Mouse (Mus musculus) intestine, postnatal 0 days (tissue): ENCODE measurements around the gene 4933427D14Rik. TPM values are rescaled to one million over a fixed set of nuclear protein-coding genes. Genes with fewer than 3 reads are reported as not detected.
A peak's percentile ranks its signal among the peaks of the same experiment; 100 is the strongest.

Experiments used
- ATAC-seq: fragments of 200-750 bp; cut with Nextera tagmentation; 2 replicates; pipeline ENCODE4 v1.8.0; 2017; ENCODE audit warnings: mild to moderate bottlenecking, moderate TSS enrichment, moderate library complexity
- H3K27ac ChIP-seq: fragments of 300-500 bp; sonication (generic); 2 replicates; pipeline ENCODE4 v1.5.1; 2014; ENCODE audit warnings: mild to moderate bottlenecking, low read depth, low read length, moderate library complexity
- H3K27me3 ChIP-seq: fragments of 300-500 bp; sonication (generic); replicated peaks from 2 replicates; pipeline ENCODE4 v1.6.1; 2014; ENCODE audit warnings: low read length, mixed read lengths; ENCODE audit not compliant: control insufficient read depth, insufficient read depth
- H3K36me3 ChIP-seq: fragments of 300-500 bp; sonication (generic); 2 replicates; pipeline ENCODE4 v1.6.1; 2014; ENCODE audit warnings: mild to moderate bottlenecking, moderate library complexity; ENCODE audit not compliant: control insufficient read depth, insufficient read depth
- H3K4me1 ChIP-seq: fragments of 300-500 bp; sonication (generic); replicated peaks from 2 replicates; pipeline ENCODE4 v1.6.1; 2014; ENCODE audit warnings: antibody characterized with exemption, low read length, mixed read lengths; ENCODE audit not compliant: control insufficient read depth, insufficient read depth
- H3K4me2 ChIP-seq: fragments of 300-500 bp; sonication (generic); replicated peaks from 2 replicates; pipeline ENCODE4 v1.6.1; 2014; ENCODE audit warnings: low read depth, mild to moderate bottlenecking, moderate library complexity
- H3K4me3 ChIP-seq: fragments of 300-500 bp; sonication (generic); 2 replicates; pipeline ENCODE4 v1.5.1; 2014; ENCODE audit warnings: low read depth, low read length
- H3K9ac ChIP-seq: fragments of 300-500 bp; sonication (generic); 2 replicates; pipeline ENCODE4 v1.6.1; 2014; ENCODE audit warnings: mild to moderate bottlenecking, low read depth, low read length
- H3K9me3 ChIP-seq: fragments of 300-500 bp; sonication (generic); 2 replicates; pipeline ENCODE4 v1.6.1; 2016; ENCODE audit warnings: mixed run types; ENCODE audit not compliant: control insufficient read depth
- CTCF ChIP-seq: sonication (generic); IDR thresholded peaks from 2 replicates; pipeline ENCODE4 v1.5.1; 2016; ENCODE audit warnings: low read depth, mild to moderate bottlenecking, control low read depth, antibody characterized with exemption, moderate library complexity
- WGBS: fragments of 180-500 bp; shearing (Covaris S2); extraction: QIAGEN DNeasy Blood & Tissue Kit; methylation state at CpG from one replicate; pipeline ENCODE4 v1.1.7; 2014; 5-methylcytosine and 5-hydroxymethylcytosine counted together
- polyA plus RNA-seq: library from polyadenylated mRNA; unstranded; fragments of >200 nt; fragmentation: Nextera tagmentation; extraction: Ambion mirVana; gene quantifications from 2 replicates; pipeline ENCODE4 v1.2.1, GENCODE M21; 2015

Gene 4933427D14Rik
- polyA plus RNA-seq, 1 experiment from 2014 or later = 4.3 TPM

GRCm38 (mm10) chr11:72125781-72126180, 81.5 kb downstream of the 4933427D14Rik start:
- 68% methylated on average over 3 of the region's 3 CpGs for WGBS
- Histone ChIP-seq H3K9me3 (no peaks in the 10 kb centered on the region), H3K4me3 (no peak overlapping the region), H3K9ac (no peak overlapping the region), H3K4me2 (no peak overlapping the region), H3K27me3 (no peaks in the 10 kb centered on the region), H3K36me3 (no peaks in the 10 kb centered on the region), H3K4me1 (no peaks in the 10 kb centered on the region), H3K27ac (no peak overlapping the region)
- no peak for ATAC-seq
- no peak for TF ChIP-seq CTCF

DNA sequence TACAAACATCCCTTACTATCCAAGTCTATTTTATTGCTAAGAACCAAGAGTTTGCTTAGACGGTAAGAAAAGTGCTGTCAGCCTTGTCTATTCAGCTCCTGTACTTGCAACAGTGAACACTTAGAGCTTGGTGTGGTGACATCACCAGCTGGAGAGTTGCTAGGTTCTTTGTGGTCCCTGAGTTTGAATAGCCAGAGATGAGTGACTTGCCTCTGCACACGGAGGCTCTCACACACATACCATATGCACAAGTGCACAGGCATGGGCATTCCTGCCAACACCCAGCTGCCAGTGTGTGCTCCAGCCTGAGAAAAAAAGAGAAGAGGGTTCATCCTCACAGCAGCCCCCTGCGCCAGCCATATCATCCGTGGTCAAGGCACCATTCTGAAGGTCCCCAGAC, 83.7 kb downstream of the 4933427D14Rik start:
- H3K9ac ChIP-seq = no peak overlapping the region
- no peak for ATAC-seq
- H3K36me3 ChIP-seq = no peaks in the 10 kb centered on the region
- no peaks in the 10 kb centered on the region for H3K9me3 ChIP-seq
- H3K27me3 ChIP-seq = no peaks in the 10 kb centered on the region
- H3K4me3 ChIP-seq = no peak overlapping the region
- WGBS = 72% methylated on average over 4 of the region's 4 CpGs
- no peaks in the 10 kb centered on the region for H3K4me1 ChIP-seq
- H3K4me2 ChIP-seq = no peak overlapping the region
- TF ChIP-seq CTCF = no peak
- no peak overlapping the region for H3K27ac ChIP-seq

- no peak overlapping the region for H3K27ac ChIP-seq
- H3K27me3 ChIP-seq = no peaks in the 10 kb centered on the region
- H3K4me3 ChIP-seq = no peak overlapping the region
- H3K9me3 ChIP-seq = no peaks in the 10 kb centered on the region
- H3K36me3 ChIP-seq = no peaks in the 10 kb centered on the region
- no peak overlapping the region for H3K4me2 ChIP-seq
- 87% methylated on average over 6 of the region's 6 CpGs for WGBS
- ATAC-seq = no peak
- no peak overlapping the region for H3K9ac ChIP-seq
- H3K4me1 ChIP-seq = no peaks in the 10 kb centered on the region
- TF ChIP-seq CTCF = 0 out of 2 replicates have a peak, but pooled peaks have one; percentile 8
Measured at GRCm38 (mm10) chr11:72120354-72120753, 86.9 kb downstream of the 4933427D14Rik start.

DNA sequence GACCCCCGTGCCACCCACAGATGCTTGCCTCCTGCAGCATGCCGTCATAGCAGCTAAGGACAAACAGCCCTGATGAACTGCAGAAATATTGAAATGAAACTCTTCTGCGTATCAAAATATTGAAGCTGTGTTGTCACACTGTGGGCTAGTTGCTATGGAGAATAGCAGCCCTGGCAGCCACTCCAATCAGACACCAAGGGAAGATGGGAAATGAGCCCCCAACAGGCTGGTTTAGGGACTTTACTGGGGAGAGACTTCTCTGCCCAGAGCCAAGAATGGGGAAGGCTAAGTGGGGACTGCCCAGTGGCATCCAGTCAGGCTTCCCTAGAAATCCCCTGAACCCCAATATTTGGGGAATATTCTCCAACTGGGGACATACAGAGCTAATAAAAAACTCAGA, 88.6 kb downstream of the 4933427D14Rik start:
- H3K36me3 ChIP-seq = no peaks in the 10 kb centered on the region
- WGBS = 85% methylated on average over 3 of the region's 3 CpGs
- no peak for TF ChIP-seq CTCF
- H3K27me3 ChIP-seq = no peaks in the 10 kb centered on the region
- no peak overlapping the region for H3K9ac ChIP-seq
- ATAC-seq = no peak
- H3K4me1 ChIP-seq = no peaks in the 10 kb centered on the region
- H3K27ac ChIP-seq = no peak overlapping the region
- no peak overlapping the region for H3K4me2 ChIP-seq
- no peaks in the 10 kb centered on the region for H3K9me3 ChIP-seq
- H3K4me3 ChIP-seq = no peak overlapping the region

- H3K9ac ChIP-seq = no peak overlapping the region
Measured at GRCm38 (mm10) chr11:72113296-72113695, 94.0 kb downstream of the 4933427D14Rik start.

DNA sequence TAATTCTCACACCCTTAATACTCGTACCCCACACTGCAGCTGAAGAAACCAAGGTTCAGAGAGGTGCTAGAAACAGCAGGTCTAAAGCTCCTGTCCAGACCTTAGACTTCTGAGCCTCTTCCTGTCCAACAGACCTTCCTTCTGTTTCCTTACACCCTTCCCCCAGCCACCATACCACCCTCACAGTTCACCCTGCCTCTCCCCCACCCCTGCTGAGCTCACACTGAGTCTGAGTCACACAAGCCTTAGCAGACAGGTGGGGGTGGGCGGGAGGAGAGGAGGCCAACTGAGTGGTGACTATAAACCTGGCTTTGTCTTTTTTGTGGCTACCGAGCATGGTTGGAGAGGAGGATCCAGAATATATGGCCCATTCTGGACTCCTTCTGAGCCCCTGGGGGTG, 96.5 kb downstream of the 4933427D14Rik start:
- Histone ChIP-seq H3K9ac (no peak overlapping the region), H3K36me3 (no peaks in the 10 kb centered on the region), H3K27ac (no peak overlapping the region), H3K27me3 (no peaks in the 10 kb centered on the region), H3K4me2 (no peak overlapping the region), H3K4me3 (no peak overlapping the region), H3K4me1 (no peaks in the 10 kb centered on the region), H3K9me3 (no peaks in the 10 kb centered on the region)
- TF ChIP-seq CTCF = no peak
- 43% methylated on average over 3 of the region's 3 CpGs for WGBS
- ATAC-seq = no peak

More at GRCm38 (mm10) chr11:72113296-72113695, 94.0 kb downstream of the 4933427D14Rik start:
- WGBS = 57% methylated on average over 4 of the region's 4 CpGs
- Histone ChIP-seq H3K4me2 (no peak overlapping the region), H3K4me1 (no peaks in the 10 kb centered on the region), H3K27me3 (no peaks in the 10 kb centered on the region), H3K36me3 (no peaks in the 10 kb centered on the region), H3K4me3 (no peak overlapping the region), H3K9me3 (no peaks in the 10 kb centered on the region), H3K27ac (no peak overlapping the region)
- no peak for ATAC-seq
- TF ChIP-seq CTCF = no peak

GRCm38 (mm10) chr11:72104223-72104622, 103.0 kb downstream of the 4933427D14Rik start:
- Histone ChIP-seq H3K9ac (no peak overlapping the region), H3K27ac (no peak overlapping the region), H3K9me3 (no peaks in the 10 kb centered on the region), H3K4me2 (no peak overlapping the region), H3K4me3 (no peak overlapping the region), H3K4me1 (no peaks in the 10 kb centered on the region), H3K36me3 (no peaks in the 10 kb centered on the region), H3K27me3 (no peaks in the 10 kb centered on the region)
- ATAC-seq = no peak
- WGBS = 74% methylated on average over 8 of the region's 8 CpGs
- TF ChIP-seq CTCF = no peak

Other genes starting within 250 kb of the 4933427D14Rik start
- 0.10 and 0.17 TPM in 2 replicates for gene Aipl1, start 169.9 kb downstream of the 4933427D14Rik start, polyA plus RNA-seq
- 14.0 and 17.4 TPM in 2 replicates for gene Pimreg, start 165.4 kb downstream of the 4933427D14Rik start, polyA plus RNA-seq
- gene Pitpnm3, start 71.7 kb downstream of the 4933427D14Rik start, polyA plus RNA-seq = 0.68 and 0.86 TPM in 2 replicates
- gene Gm43951, start 619 bp downstream of the 4933427D14Rik start, polyA plus RNA-seq = not detected in 2 replicates
- gene Txndc17, start 88 bp upstream of the 4933427D14Rik start, polyA plus RNA-seq = 642 and 665 TPM in 2 replicates
- 23.9 and 25.5 TPM in 2 replicates for gene Med31, start 8.1 kb upstream of the 4933427D14Rik start, polyA plus RNA-seq
- 0.17 and 0.22 TPM in 2 replicates for gene Slc13a5, start 59.8 kb upstream of the 4933427D14Rik start, polyA plus RNA-seq
- 56.1 and 59.9 TPM in 2 replicates for gene Xaf1, start 94.2 kb upstream of the 4933427D14Rik start, polyA plus RNA-seq
- gene Fbxo39, start 107.0 kb upstream of the 4933427D14Rik start, polyA plus RNA-seq = not detected in 2 replicates
- gene Tekt1, start 155.0 kb upstream of the 4933427D14Rik start, polyA plus RNA-seq = 0.08 TPM in 1 of 2 replicates, not detected in the other
- 7.8 and 8.1 TPM in 2 replicates for gene Smtnl2, start 204.3 kb upstream of the 4933427D14Rik start, polyA plus RNA-seq
- 8.1 and 8.6 TPM in 2 replicates for gene Ggt6, start 228.1 kb upstream of the 4933427D14Rik start, polyA plus RNA-seq
- 37.3 and 40.7 TPM in 2 replicates for gene Mybbp1a, start 233.9 kb upstream of the 4933427D14Rik start, polyA plus RNA-seq